Mouse (Mus musculus): Measurements from ENCODE around the gene Noto.

The Noto gene

DNA sequence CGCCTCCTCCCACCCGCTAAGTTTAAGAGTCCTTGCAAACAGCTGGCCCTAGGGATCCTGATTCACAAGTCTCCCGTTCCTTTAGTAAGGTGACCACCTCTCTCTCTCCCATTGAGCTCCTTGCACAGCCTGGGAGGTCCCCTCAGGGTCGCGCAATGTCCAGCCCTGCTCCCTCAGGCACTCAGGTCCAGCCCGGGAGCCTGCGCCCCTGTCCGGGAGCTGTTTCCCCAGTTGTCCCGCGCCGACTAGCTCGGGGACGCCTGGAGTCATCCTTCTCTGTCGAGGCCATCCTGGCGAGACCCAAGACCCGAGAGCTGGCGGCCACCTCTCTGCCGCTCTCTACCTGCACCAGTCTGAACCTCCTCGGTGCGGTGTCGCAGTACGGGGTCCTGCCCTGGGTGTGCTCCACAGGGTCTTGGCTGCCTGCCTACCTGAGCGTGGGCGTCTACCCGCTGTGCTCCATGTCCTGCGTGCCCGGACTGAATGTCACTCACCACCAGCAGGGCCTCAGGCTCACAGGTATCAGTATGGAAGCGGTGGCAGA is at the start of gene Noto:
TSS of gene Noto (plus strand) at position 51 of the 544 bp plus-strand sequence.
- DNase-seq, result no peak

DNA sequence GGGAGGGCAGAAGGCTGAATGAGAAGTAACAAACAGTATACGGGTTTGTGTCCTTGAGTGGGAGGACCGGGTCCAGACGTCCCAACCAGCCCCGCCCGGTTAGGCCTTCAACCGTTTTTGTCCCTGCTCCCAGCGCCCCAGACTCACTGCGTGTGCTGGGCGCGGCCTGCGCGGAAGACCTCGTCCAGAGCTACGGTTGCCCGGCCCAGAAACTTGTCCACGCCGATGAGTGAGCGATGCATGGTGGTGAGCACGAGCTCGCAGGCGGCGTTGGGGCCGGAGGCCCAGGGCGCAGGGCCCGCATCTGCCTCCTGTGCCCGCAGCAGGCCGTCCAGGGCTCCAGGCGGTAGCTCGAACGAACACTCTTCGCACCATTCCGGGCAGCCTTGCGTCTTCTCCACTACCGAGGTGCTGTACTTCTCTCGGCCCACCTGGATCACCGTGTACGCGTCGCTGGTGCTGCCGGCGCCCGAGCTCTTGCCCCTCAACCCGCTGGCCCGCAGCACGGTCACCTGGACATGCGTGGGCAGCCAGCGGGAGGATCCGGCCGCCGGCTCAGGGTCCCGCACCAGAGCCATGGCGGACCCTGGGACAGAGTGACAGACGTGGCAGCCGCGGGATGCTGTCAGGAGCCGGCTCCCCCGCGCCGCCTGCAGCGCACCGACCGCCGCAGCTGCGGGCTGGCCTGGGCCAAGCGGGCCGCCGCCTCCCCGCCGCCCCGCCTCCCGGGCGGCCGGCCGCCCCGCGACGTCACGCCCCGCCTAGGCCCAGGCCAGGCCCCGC is 49.5 kb upstream of the Noto start, which contains the start of gene Rab11fip5:
TSS of gene Rab11fip5 (minus strand) at position 684 of the 783 bp plus-strand sequence.
- peak; percentile 28 to 36 for DNase-seq

DNA sequence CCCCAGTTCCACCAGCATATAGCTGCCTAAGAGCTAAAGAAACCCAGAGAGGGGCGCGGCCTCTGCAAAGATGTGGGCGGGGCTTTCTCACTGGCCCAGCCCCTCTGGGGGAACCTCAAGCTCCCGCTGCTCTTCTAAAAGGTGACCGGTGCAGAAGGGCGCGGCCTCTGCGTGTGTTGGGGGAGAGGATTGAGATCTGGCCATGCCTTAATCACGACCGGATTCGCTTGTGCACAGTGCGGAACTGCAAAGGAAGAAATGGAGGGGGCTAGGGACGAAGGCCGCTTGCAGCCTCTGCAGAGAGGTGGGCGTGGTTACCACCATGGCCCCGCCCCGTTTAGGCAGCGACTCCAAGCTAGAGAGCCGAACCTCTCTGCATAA is 49.0 kb upstream of the Noto start:
- DNase-seq, result peak; percentile 96 to 97

DNA sequence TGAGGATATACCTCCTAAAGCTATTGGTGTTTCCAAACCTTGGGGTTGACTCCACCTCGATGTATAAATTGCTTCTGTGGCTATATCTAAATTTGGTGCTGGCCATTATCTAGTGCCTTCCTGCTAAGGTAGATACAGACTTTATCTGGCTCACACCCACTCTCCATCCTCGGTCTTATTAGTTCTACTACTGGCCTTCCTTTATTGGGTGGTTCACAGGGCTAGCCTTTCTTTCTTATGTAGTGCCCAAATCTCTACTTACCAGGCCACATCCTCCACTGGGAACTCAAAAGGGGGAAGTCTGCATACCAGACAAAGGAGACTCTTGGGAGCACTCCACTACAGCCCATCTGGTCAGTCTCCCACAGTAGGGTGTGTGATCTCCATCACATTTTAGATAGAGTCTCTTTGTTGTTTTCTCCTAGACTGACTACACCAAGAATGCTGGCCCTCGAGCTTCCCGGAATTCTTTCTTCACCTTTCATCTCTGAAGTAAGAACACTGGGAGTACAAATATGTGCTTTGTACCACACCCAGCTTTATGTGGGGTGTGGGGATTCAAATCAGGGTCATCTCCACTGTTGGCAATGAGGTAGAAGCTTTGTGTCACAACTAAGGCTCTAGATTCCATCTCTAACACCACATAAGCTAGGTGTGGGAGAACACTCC is 46.5 kb upstream of the Noto start:
- DNase-seq, result no peak

DNA sequence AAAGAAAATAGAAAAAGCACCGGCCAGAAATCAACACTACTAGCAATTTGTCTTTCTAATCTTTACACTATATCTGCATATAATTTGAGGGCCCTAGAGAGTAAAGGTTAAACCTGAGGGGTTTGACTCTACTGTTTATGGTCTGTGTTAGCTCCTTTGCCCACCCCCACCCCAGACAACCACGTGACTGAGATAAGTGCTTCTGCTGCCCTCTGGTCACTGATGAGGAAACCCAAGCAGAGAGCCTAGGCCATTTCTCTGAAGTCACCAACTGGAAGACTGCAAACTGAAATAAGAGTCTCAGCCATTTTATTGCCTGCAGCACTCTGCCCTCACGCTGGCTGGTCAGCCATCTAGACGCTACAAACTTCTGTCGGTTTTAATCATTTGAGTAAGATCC is 45.8 kb upstream of the Noto start:
- DNase-seq, result no peak

DNA sequence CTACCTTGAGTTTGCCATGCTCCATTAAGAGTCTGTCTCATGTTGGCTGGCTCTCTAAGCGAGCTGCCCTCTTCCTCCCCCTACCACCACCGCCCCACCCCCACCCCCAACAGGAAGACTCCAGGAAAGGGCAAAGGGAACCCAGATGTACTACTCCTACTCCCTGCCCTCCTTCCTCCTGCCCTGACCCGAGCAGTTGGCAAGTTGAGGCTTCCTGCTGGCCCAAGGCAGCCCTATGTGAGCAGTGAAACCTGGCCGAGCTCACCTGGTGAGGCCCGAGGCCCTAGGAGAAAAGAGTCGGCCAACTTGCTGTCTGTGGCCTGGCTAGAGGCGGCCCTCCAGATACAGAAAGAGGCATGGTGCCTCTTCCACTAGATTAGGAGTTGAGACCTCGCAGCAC is 45.1 kb upstream of the Noto start:
- DNase-seq, result no peak

DNA sequence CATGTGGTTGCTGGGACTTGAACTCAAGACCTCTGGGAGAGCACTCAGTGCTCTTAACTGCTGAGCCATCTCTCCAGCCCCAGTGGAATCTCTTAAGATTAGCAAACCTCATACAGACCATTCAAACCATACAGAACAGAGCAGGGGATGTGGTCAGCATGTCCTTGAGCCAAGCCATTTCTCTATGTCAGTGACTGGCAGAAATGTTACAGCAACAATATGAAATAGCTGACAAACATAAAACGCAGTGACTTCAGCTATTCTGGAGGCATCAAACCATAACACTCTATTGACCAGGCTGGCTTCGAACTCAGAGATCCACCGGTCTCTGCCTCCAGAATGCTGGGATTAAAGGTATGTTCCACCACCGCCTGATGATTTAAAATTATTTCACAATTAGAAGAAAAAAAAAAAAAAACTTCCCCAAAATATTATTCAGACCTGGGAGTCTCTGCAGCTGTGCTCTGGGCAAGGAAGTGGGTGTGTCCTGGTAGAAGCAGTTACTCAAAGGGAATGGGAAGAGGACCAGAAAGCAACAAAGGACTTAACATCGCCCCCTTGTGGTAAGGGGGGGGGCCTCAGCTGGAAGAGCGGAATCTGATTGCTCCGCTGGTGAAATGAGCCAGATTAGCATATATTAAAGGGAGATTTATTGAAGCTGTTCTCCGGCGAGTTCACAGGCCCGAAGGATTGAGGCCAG is 43.3 kb upstream of the Noto start:
- peak; percentile 83 to 88 for DNase-seq

DNA sequence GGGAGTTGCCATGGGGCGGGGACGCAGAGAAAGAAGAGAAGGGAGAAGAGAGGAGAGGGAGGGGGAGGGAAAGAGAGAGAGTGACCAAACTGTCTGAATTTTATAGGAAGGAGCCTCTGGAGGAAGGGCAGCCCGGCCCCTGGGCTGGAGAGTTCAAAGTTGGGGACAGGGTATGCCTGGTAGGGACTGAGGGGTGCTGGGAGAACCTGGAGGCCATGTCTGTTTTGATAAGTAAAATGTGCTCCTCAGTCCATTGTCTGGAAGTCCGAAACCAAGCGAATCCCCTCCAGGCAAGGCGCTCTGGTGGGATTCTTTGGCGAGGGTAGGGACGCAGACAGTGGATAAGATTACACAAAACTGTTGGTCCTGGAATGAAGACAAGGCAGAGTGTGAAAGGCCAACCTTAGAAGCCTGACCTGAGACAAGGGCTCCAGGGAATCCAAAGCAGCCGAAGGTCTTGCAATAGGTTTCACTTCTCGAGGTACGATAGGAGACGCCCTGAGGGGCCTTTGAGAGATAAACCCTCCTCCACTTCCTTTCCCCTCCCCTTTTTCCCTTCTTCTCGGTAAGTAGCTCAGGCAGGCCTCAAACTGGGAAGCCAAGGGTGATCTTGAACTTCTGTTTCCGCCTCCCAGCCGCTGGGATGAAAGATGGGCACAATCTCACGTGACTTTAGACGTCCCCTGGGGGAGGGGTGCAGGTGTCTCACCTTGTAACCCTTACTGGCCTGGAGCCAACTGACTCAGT is 42.6 kb upstream of the Noto start:
- no peak for DNase-seq

DNA sequence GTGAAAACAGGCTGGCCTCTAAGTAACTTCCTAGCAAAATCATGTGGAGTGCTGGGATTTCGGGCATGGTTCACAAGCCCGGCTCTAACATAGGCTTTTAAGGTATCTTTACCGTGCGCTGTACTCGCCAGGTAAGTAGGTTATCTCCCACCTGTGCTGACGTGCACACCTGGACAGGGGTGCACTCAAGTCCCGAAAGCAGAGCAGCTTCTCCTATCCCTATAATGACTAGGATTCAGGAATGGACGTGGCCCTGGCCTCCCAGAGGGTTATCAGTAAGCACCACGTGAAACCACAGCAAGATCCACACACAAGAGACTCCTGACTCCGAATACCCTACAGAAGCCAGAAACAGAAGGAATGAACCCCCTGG is 42.1 kb upstream of the Noto start:
- no peak for DNase-seq

DNA sequence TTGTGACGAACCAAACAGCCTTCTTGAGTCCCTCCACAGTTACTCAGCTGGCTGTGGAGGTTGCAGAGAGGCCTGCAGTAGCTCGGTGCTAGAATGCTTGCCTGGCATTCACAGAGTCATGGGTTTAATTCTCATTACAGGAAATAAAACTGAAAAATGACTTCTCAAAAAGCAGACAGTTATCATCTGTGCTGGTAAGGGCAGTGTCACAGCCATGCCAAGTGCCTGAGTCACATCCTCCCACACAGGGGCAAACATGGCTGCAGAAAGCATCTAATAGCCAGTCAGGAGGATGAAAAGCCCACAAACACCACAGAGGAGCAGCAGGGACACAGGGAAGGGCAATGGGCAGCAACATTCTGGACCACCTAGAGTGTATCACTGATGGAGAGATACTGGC is 40.9 kb upstream of the Noto start:
- DNase-seq, result no peak

DNA sequence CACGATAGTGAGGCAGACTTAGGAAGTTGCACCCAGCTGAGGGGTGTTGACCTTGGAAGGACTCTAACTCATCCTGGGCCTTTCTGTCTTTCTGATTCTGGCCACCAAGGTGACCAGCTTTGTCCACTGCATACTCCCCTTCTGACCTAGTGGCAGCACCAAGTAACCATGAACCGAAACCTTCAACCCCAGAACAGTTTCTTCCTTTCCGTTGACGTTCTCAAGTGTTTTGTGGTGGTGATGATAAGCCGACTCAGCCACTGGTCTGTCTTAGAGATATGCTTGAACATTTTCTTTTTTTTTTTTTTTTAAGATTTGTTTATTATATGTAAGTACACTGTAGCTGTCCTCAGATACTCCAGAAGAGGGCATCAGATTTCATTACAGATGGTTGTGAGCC is 35.1 kb upstream of the Noto start:
- DNase-seq, result no peak

DNA sequence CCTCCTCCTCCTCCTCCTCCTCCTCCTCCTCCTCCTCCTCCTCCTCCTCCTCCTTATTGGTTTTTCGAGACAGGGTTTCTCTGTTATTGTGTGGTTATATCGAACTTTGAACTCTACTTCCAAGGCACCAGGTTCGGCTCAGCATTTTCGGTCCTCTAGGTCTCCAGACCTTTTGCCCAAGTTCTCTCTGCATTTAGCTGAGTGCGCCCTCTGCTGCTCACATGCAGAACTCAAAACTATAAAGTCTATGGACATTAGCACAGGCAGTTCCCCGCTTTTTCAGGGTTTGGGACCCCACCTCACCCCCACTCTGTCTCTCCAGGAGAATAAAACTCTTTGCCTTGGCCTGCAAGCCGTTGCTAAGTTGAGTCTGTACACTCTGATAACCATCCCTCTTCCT is 31.9 kb upstream of the Noto start:
- DNase-seq, result peak; percentile 52 to 54

DNA sequence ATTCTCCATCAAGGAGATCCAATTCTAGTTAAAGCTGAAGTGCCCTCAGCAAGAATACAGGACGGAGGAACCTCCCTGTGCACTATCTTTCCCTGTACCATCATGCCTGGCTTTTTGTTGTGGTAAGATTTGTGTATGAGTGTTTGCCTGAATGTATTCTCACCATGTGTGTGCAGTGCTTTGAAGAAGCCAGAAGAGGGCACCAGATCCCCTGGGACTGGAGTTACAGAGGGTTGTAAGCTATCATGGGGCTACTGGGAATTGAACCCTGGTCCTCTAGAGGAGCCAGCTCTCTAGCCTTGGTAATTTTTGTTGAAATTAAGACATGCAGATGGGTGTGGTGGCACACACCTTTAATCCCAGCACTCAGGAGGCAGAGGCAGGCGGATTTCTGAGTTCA is 28.3 kb upstream of the Noto start:
- no peak for DNase-seq

DNA sequence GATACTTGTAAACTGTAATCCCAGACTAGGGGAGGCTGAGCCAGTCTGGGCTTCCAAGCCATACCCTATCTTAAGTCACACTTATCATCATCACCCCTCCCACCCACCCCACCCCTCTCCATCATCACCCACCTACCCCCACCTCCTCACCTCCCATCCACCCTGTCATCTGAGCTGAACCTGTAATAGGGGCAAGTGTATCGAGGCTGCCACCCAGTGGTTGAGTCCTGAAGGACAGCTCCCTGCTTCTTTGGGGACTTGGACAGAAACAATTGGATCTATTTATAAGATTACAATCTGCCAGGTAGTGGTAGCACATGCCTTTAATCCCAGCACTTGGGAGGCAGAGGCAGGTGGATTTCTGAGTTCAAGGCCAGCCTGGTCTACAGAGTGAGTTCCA is 26.5 kb upstream of the Noto start:
- DNase-seq, result peak; percentile 40 to 41

DNA sequence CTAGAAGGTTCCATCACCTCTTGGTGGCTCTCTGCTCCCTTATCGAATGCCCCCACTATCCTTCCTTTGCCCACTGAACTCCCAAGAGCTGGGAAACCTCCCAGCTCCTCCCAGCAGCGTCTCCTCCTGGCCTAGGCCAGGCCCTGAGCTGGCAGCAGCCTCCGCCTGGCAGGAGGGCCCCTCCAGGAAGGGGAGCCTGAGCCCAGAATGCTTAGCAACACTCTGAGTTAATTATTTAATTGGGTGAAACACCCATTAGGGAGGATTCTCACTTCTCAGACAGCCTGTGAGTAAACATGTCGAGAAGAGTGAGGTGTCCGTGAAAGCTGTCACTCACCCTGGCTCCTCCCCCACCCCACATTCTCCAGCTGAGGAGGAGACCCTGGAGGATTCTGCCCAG is 24.0 kb upstream of the Noto start:
- DNase-seq, result no peak

DNA sequence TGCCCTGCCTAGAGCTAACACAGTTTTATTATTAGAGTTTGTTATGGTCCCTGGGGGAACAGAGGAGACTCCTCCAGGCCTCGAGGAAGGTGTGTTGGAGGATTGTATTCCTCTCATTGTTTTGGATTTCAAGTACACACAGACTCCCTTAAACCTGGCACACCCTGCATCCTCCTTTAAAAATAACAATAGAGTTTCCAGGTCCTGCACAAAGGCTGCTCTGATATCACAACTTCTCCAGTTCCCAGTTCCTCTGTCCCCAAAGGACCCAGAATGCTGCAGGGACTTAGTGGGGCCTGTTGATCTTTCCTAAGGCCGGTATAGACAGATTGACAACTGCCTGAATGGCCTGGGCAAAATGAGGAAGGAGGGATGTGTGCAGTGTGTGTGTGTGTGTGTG is 21.1 kb upstream of the Noto start:
- no peak for DNase-seq

DNA sequence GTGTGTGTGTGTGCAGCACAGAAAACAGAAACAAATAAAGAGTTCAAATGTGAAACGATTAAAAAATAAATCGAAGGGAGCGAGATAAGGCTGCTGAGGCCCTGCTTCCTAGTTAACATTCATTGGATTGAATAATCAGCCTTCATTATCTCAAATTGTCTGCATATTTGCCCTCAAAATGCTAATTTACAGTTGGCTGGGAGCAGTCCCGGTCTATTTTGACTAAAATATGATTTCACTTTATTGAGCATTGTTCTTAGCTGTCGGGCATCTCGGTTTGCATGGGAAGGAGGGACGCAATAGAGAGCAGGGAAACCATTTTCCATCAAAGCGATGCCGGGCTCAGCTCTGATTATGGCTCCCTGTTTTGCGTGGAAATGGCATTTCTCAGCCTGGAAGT is 20.6 kb upstream of the Noto start:
- DNase-seq, result no peak

DNA sequence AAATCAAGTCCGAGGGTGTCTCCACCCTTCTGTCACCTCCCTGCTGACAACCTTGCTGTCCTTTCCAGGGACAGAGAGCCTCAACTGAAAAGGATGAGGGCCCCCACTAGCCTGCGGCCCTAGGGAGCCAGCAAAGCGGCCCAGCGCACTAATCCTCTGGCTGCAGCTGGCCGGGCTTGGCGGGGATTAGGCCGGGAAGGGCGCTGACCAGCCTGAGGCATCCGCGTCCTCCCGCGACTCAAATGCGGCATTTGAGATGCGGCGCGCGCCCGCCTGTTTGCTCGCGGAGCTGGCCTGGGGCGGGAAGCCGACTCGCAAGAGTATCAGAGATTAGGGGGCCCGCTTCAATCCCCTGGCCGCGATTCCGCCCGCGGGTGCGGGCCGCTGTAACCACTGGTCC is 14.7 kb upstream of the Noto start:
- DNase-seq, result no peak

DNA sequence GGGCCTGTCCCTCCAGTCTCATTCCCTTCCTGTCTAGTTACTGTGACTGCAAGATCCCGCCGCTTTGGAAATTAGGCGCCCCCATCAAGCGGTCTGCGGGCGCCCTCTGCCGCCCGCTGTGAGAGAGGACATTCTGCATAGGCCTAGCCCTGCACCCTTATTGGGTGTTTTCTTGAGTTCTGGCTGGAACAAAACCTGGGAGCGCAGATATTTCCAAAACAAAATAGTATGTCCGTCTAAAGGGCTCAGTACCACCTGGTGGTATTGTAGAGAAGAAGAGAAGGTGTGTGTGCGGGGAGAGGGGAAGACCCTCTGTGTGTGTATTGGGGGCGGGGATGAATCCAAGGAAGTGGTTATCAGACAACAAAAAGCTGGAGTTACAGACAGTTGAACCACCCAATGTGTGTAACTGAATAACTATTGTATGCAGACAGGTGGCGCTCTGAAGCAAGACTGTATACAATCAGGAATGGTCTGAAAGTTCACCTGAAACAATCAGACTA is 12.9 kb upstream of the Noto start:
- peak; percentile 33 to 58 for DNase-seq

DNA sequence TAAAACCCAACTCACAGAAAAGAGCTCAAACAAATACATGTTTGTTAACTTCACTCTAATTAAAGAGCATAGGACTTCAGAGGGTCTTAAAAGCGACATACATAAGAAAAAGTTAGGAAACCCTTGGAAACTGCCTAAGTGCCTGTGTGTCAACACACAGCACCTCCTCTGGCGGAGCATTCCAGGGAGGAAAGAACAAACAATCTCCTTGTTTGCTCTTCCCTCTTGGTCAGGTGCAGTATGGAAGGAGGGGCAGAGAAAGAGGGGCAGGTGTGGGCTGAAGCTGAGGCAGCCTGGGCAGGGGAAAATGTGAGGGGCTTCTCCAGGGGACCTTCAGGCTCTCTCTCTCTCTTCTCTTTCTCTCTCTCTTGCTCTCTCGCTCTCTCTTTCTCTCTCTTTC is 7.9 kb upstream of the Noto start:
- peak; percentile 54 to 70 for DNase-seq

DNA sequence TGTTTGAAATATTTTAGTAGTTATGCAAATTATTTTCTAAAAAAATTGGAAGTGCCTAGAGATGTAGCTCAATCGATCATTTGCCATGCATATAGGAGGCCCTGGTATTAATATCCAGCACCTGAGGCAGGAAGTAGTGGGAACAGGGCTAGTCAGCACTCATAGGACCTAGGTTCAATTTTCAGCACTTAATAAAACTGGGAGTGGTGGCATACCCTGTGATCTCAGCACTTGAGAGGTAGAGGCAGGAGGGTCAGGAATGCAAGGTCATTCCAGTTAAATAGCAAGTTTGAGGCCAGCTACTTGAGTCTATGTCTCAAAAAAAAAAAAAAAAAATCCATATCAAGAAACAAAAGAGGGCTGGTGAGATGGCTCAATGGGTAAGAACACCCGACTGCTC is 4.5 kb upstream of the Noto start:
- DNase-seq, result peak; percentile 39 to 45

DNA sequence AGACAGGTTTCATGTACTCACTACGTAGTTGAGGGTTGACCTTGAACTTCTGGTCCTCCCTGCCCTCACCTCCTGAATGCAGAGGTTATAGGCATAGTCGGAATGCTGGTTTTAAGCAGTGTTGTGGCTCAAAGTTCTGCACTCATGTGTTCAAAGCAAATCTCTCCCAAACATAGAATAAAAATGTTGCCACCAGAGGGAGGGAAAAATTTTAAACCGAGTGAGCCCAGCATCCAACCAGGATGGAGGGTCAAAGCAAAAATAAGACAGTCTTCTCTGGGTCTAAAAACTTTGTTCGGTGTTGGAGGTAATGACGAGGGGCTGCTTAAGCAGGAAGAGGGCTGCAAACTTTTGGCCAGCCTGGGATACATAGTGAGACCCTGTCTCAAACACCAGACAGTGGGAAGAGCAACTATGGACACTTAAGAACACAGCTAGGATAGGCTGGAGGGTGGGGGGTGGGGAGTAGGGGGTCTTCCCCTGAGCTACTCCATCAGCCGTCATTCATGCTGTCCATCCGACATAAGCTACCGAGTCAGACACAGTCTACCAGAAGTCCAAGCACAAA is 7.7 kb downstream of the Noto start:
- DNase-seq, result no peak

Measured in lung, adult 18-20 months (tissue).